Mouse (Mus musculus): Measurements from ENCODE around the gene Fam118b. TPM values are rescaled to one million over a fixed set of nuclear protein-coding genes. Genes with fewer than 3 reads are reported as not detected.

Fam118b gene
- total RNA-seq, 2 experiments from 2014 or later = 8.7 to 34.1 TPM

Other genes starting within 250 kb of the Fam118b start
- gene St3gal4, start 148.5 kb downstream of the Fam118b start, total RNA-seq (2014; fragmentation: Nextera tagmentation) = 43.1 and 47.0 TPM in 2 replicates
- 24.2 and 31.6 TPM in 2 replicates for gene St3gal4, start 148.5 kb downstream of the Fam118b start, total RNA-seq (2017)
- gene Dcps, start 91.7 kb downstream of the Fam118b start, total RNA-seq (2014; fragmentation: Nextera tagmentation) = 56.1 and 65.7 TPM in 2 replicates
- gene Dcps, start 91.7 kb downstream of the Fam118b start, total RNA-seq (2017) = 62.0 and 64.6 TPM in 2 replicates
- gene Srpr, start 67.6 kb downstream of the Fam118b start, total RNA-seq (2014; fragmentation: Nextera tagmentation) = 50.0 and 60.6 TPM in 2 replicates
- gene Srpr, start 67.6 kb downstream of the Fam118b start, total RNA-seq (2017) = 47.4 and 84.9 TPM in 2 replicates
- gene Tirap, start 67.5 kb downstream of the Fam118b start, total RNA-seq (2014; fragmentation: Nextera tagmentation) = 2.8 and 3.9 TPM in 2 replicates
- 1.2 and 8.7 TPM in 2 replicates for gene Tirap, start 67.5 kb downstream of the Fam118b start, total RNA-seq (2017)
- gene Foxred1, start 56.8 kb downstream of the Fam118b start, total RNA-seq (2014; fragmentation: Nextera tagmentation) = 29.5 and 36.4 TPM in 2 replicates
- gene Foxred1, start 56.8 kb downstream of the Fam118b start, total RNA-seq (2017) = 37.9 and 52.0 TPM in 2 replicates
- 31.0 and 47.2 TPM in 2 replicates for gene Rpusd4, start 60 bp upstream of the Fam118b start, total RNA-seq (2014; fragmentation: Nextera tagmentation)
- gene Rpusd4, start 60 bp upstream of the Fam118b start, total RNA-seq (2017) = 13.9 and 21.5 TPM in 2 replicates
- gene Cdon, start 153.3 kb upstream of the Fam118b start, total RNA-seq (2014; fragmentation: Nextera tagmentation) = 1.8 TPM in 1 of 2 replicates, not detected in the other
- 3.0 and 9.2 TPM in 2 replicates for gene Cdon, start 153.3 kb upstream of the Fam118b start, total RNA-seq (2017)